Comparison of ENCODE assay signal across 20 mouse cellular contexts in genomic region chr14:33202161-33202560, GRCm38 (mm10).
"Had no signal": no experiment of that assay in that cellular context is flagged by ENCODE, and none has a peak within 500 bp of the region (broad histone marks: within the 10 kb centered on the region; RNA-seq: fewer than 3 reads in every experiment).

No protein-coding gene starts in this region.

- H3K27me3 ChIP-seq: liver, embryonic 13.5 days; midbrain, embryonic 12.5 days; midbrain, embryonic 15.5 days; stomach, embryonic 15.5 days had no signal

- H3K36me3 ChIP-seq: limb, embryonic 10.5 days; limb, embryonic 13.5 days; liver, embryonic 13.5 days; midbrain, embryonic 12.5 days; midbrain, embryonic 15.5 days; stomach, embryonic 15.5 days had no signal

- H3K4me3 ChIP-seq: layer of hippocampus, adult 2 months; limb, embryonic 10.5 days; limb, embryonic 13.5 days; liver, embryonic 13.5 days; midbrain, embryonic 12.5 days; midbrain, embryonic 15.5 days; myocyte; stomach, embryonic 15.5 days had no signal

- H3K4me1 ChIP-seq: limb, embryonic 13.5 days; liver, embryonic 13.5 days; midbrain, embryonic 12.5 days; midbrain, embryonic 15.5 days; stomach, embryonic 15.5 days had no signal

- H3K9ac ChIP-seq: limb, embryonic 13.5 days; liver, embryonic 13.5 days; lung, embryonic 14.5 days; midbrain, embryonic 12.5 days; midbrain, embryonic 15.5 days; stomach, embryonic 15.5 days had no signal

- ATAC-seq: intestine, postnatal 0 days; midbrain, embryonic 15.5 days had no signal

- H3K4me2 ChIP-seq: limb, embryonic 13.5 days; liver, embryonic 13.5 days; lung, embryonic 14.5 days; midbrain, embryonic 12.5 days; midbrain, embryonic 15.5 days; stomach, embryonic 15.5 days had no signal

- H3K9me3 ChIP-seq: limb, embryonic 10.5 days; limb, embryonic 13.5 days; liver, embryonic 13.5 days; midbrain, embryonic 12.5 days; midbrain, embryonic 15.5 days; stomach, embryonic 15.5 days had no signal

- H3K27ac ChIP-seq: kidney, postnatal 0 days; layer of hippocampus, adult 2 months; limb, embryonic 10.5 days; limb, embryonic 13.5 days; liver, embryonic 13.5 days; midbrain, embryonic 12.5 days; midbrain, embryonic 15.5 days; stomach, embryonic 15.5 days had no signal

- DNase-seq: kidney, adult 2 months; kidney, postnatal 25 days; layer of hippocampus, adult 9-11 months; liver; liver, embryonic 13.5 days; lung, embryonic 14.5 days; lung, postnatal 10 days; lung, postnatal 36 days; right cerebral cortex, postnatal 25 days; spleen, adult 18-20 months; thymus, postnatal 25 days had no signal
